Mouse (Mus musculus) cerebellum, adult 9-10 months (tissue): ENCODE results near the gene Prr18.

Experiments
- DNase-seq: peaks from one replicate; pipeline ENCODE4 v3.0.0; 2022

Prr18 gene

GRCm38 (mm10) chr17:8390487-8390886, 53.2 kb downstream of the Prr18 start:
- no peak for DNase-seq
